Mouse (Mus musculus): ENCODE measurements around the gene Adgra3. TPM values are rescaled to one million over a fixed set of nuclear protein-coding genes. Genes with fewer than 3 reads are reported as not detected.

Gene Adgra3
- 11.4 TPM for polyA plus RNA-seq (2015; fragmentation: Illumina TruSeq; extraction: RNeasy Lipid Tissue Mini Kit (QIAGEN cat#74804); ENCODE audit: low read depth, low replicate concordance)

DNA sequence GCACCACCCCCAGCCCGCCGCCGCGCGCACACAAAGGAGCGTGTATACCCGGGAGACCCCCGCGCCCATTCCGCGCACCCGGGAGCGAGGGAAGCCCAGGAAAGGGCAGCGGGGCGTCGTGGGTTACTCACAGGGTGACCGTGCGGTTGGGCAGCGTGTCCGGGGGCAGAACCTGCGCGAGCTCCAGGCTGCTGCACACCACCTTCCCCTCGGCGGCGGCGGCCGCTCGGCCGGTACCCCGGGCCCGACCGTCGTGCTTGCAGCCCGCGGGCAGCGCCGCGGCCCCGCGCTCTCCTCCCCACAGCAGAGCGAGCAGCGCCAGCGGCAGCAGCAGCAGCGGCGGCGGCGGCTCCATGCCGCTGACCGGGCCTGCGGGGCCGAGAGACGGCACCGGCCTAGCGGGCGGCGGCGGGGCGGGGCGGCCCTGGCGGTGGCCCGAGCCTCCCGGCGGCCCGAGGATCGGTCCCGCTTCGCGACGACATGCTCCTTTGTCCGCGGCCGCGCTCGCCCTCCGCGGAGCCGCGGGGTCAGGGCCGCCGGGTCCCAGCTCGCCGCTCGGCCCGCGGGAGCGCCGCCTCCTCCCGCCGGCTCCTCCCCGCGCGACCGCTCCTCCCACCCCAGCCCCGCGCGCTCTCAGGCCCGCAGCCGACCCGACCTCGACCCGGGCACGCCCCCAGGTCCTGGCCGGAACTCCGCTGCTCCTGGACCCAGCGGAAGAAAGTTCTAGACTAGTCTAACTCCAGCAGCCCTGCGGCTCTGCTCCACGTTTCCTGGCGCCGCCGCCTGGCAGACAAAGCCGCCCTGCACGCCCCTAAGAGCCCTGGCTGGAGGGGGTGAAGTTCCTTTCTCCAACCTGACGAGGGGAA lies at the start of gene Adgra3:
Adgra3 (minus strand) TSS at position 586 of the 866 bp plus-strand sequence.

Measured in brain, adult 10 weeks (tissue).